Mouse (Mus musculus): ENCODE results near the gene Fndc4.

DNA sequence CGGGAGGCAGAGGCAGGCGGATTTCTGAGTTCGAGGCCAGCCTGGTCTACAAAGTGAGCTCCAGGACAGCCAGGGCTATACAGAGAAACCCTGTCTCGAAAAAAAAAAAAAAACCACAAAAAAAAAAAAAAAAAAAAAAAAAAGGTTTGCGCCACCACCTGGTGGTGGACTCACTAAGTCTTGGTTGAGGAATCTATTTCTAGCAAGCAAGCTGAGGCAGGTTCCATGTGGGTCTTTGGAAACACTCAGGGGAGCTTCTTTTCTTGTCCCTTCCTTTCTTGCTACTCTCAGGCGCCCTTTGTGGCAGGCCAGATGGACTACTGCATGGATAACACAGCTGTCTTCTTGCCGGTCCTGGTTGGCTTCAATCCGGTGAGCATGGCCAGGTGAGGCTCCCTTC lies 6.0 kb upstream of the Fndc4 start:
- TF ChIP-seq POLR2A (IDR thresholded peaks at IDR 0.05; ENCODE audit: borderline replicate concordance, extremely low read depth, low read depth, low read length): no peak
- no peak for TF ChIP-seq CTCF (IDR thresholded peaks at IDR 0.05; ENCODE audit: insufficient read depth, low read length)

Measured in lung, adult 2 months (tissue).